Mouse (Mus musculus) ovary, postnatal 14 days (tissue): ENCODE measurements around the gene Gpn3.
A peak's percentile ranks its signal among the peaks of the same experiment; 100 is the strongest.
"Not testable (repeated sequence)": the region's sequence is repeated elsewhere in the genome, so short reads cannot be mapped to it uniquely, and the experiment has no call there.

Experiments used
- DNase-seq: peaks from one replicate; pipeline ENCODE4 v3.0.0; 2022; ENCODE audit warnings: low spot score

Gene Gpn3

DNA sequence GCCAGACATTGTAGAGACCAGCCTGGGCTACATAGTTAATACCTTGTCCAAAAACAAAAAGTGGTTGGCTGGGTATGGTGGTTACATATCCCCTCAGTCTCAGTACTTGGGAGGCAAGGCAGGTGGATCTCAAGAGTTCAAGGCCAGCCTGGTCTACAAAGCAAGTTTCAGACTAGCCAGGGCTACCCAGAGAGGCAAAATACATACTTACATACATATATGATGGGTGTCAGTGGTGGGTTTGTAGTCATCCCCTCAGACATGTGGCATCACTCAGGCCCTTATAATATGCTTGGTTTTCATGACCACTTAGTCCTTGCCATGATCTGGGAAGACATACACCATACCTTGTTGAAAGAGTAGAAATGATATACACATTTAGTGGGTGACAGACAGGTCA is 19.0 kb downstream of the Gpn3 start:
- DNase-seq: no peak

GRCm38 (mm10) chr5:122391178-122391785 is 19.6 kb downstream of the Gpn3 start:
- no peak for DNase-seq

- peak; percentile 90 for DNase-seq
Measured at GRCm38 (mm10) chr5:122391786-122392180, 20.1 kb downstream of the Gpn3 start, which contains the start of gene Arpc3. Gene Arpc3, plus strand, starts transcription at chr5:122391878.

DNA sequence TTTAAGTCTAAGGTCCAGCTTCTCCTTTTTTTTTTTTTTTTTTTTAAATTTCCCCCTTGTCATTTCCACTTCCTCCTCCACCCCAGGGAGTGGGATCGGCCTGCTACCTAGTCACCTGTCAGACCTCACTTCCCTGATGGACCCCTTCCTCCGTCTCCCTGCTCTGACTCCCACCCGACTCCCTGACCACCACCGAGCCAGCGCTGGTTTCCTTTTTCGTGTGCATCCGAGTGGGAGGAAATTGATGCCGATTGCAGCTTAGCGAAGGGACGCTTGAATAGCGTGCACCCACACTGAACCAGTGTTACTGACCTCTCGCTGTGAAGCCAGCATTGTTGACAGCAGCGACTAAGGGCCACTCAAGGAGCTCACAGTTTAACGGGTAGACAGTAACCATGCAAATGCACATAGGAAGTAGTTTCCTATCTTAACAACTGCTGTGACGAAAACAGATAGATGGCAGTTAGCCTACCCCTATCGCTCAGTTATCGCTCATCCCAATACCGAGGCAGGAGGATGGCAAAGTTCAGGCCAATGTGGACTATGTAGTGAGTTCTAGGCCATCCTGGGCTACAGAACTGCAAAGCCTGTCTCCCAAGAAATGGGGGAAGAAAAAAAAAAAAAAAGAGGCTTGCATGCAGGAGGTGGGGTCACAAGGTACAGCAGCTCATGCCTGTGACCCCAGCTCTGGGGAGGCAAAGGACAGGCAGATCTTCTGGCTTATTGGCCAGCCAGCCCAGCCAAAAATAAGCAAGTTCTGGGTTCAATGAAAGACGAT is 20.7 kb downstream of the Gpn3 start:
- DNase-seq: no peak

- DNase-seq: peak; percentile 63
Measured at GRCm38 (mm10) chr5:122393887-122394286, 22.2 kb downstream of the Gpn3 start.

GRCm38 (mm10) chr5:122396791-122397190 is 25.1 kb downstream of the Gpn3 start:
- no peak for DNase-seq

- DNase-seq: no peak
Measured at GRCm38 (mm10) chr5:122397495-122397894, 25.8 kb downstream of the Gpn3 start.

GRCm38 (mm10) chr5:122399871-122400270 is 28.2 kb downstream of the Gpn3 start:
- DNase-seq: no peak

- no peak for DNase-seq
Measured at GRCm38 (mm10) chr5:122400628-122401302, 29.1 kb downstream of the Gpn3 start.

DNA sequence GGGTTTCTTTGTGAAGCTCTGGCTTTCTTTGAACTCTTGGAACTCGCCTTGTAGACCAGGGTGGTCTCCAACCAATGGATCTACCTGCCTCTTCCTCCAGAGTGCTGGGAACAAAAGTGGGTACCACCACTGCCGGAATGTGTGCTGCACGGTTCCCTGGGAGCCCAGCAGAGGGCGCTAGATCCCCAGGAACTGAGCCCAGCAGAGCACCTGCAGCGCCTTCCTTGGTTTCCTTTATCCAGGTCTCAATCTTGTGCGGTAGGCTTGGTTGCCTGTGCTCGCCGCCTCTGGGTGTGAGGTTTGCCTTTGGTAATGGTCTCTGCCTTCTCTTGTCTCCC is 29.6 kb downstream of the Gpn3 start:
- peak; percentile 67 for DNase-seq

- DNase-seq: no peak
Measured at GRCm38 (mm10) chr5:122402160-122402559, 30.5 kb downstream of the Gpn3 start.

- no peak for DNase-seq
Measured at GRCm38 (mm10) chr5:122402772-122403171, 31.1 kb downstream of the Gpn3 start.

- DNase-seq: no peak
Measured at GRCm38 (mm10) chr5:122403362-122403761, 31.7 kb downstream of the Gpn3 start.

DNA sequence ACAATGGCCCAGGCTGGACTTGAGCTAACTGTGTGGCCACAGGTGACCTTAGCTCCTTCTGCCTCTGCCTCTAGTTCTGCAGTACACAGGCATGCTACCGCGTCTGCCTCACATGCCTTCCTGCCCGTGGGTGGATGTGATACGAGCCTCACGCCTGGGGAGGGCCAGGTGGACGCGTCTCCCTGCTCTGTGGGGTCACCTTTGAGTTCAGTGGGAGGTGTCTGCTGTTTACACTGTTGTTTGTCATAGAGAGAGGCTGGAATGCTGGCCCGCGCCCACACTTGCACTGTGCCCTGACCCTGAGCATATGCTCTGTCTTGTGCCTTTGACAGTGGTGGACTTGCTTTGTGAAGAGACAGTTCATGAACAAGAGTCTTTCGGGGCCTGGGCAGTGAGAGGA is 33.9 kb downstream of the Gpn3 start:
- DNase-seq: no peak

DNA sequence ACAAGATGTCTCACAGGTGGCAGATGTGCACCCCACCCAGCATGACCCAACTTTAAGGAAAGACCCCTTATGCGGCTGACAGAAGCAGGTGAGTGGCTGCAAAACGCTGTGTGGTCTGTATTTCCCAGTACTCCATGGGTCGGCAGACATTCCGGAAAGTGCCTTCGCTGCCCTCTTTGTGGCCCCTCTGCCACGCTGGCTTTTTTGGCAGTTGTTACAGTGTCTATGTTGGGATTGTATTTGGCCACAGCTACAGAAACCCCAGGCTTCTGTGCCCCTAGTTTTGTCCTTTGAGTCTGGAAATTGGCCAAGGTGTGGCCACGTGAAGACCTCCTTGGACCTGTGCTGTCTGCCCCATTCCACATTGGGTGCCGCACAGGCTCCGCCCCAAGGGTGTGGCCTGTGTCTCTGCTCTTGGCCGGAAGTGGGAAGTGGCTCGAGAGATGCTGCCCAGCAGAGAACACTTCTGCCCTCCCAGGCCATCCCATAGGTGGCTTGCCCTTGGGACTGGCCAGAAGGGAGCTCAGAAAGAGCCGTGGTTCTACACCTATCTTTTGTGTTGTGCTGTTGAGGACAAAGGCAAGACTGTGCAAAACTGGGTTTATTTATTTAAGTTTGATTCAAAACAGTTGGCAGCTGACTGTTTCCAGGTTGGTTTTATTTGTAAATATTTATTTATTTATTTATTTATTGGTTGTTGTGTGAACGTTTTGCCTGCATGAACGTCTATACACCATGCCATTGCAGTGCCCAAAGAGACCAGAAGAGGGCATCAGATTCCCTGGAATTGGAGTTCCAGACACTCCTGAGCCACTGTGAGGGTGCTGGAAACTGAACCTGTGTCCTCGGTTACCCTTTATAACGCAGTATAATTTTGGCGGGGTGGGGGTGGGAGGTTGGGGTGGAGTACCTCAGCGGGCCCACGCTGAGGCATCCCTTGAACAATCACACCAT is 38.3 kb downstream of the Gpn3 start:
- no peak for DNase-seq

- DNase-seq: no peak
Measured at GRCm38 (mm10) chr5:122411892-122412291, 40.2 kb downstream of the Gpn3 start.

DNA sequence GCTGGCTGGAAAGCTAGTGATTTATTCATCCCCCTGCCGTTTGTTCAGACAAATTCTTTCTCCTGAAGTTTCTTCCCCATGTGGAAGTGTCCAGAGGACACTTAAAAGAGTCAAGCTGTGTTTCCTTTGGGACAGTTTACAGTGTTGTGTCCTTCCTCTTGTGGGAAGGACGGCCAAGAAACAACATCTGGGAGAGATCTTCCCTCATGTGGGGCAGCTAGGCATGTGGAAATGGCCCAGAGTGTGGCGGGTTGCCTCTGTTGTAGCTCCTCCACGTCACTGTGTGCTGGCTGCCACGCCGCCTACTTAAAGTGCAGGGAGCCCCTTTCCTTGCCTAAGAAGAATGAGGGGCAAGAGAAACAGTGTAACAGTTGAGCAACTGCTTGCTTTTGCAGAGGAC is 41.1 kb downstream of the Gpn3 start:
- DNase-seq: no peak

DNA sequence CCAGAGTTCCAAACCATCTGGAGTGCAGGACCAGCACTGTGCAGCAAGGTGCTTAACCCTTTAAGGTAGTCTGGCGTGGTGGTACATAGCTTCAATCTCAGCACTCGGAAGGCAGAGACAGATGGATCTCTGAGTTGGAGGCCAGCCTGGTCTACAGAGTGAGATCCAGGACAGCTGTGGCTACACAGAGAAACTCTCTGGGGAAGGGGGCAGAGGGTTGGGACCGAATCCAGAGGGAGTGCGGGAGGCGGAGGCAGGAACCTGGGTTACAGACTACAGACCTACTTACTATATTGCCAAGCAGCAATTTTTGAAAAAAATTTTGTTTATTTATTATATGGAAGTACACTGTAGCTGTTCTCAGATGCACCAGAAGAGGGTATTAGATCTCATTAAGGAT is 42.7 kb downstream of the Gpn3 start:
- DNase-seq: no peak

DNA sequence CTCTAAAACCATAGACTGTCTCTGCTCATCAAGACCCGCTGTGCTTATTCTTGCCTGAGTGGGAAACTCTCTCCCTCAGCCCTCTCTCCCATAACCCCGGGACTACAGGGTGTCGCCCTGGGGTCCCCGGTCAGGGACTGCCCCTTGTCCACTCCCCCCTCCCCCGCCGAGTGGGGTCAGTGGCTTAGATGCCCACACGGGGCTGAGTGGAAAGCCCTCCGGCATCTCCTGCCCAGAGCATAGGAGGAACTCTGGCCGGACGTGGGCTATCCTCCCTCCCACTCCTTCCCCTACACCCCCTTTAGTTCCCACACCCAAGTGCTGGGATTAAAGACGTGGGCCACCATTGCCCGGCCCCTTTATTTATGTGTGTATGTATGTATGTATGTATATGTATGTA is 43.8 kb downstream of the Gpn3 start:
- no peak for DNase-seq

- not testable (repeated sequence) for DNase-seq
Measured at GRCm38 (mm10) chr5:122420676-122421075, 49.0 kb downstream of the Gpn3 start.

- DNase-seq: no peak
Measured at GRCm38 (mm10) chr5:122421271-122422068, 49.8 kb downstream of the Gpn3 start, which contains the start of gene Anapc7. Gene Anapc7, plus strand, starts transcription at chr5:122421693.
